Mouse (Mus musculus): ENCODE measurements around the gene Slc44a3. TPM values are rescaled to one million over a fixed set of nuclear protein-coding genes. Genes with fewer than 3 reads are reported as not detected.

Gene Slc44a3
- polyA plus RNA-seq, 1 experiment from 2014 or later: 0.65 TPM

GRCm38 (mm10) chr3:121474738-121475137, 57.5 kb downstream of the Slc44a3 start:
- Histone ChIP-seq H3K9ac (replicated peaks) (no peak overlapping the region), H3K4me1 (replicated peaks) (peaks cover 3% of the 10 kb centered on the region; the same call in 1 of the 2 replicates), H3K36me3 (no peaks in the 10 kb centered on the region), H3K27me3 (no peaks in the 10 kb centered on the region), H3K9me3 (no peaks in the 10 kb centered on the region), H3K4me3 (replicated peaks) (no peak overlapping the region), H3K27ac (no peak overlapping the region), H3K4me2 (no peak overlapping the region)
- no peak for ATAC-seq (ENCODE audit: insufficient number of reproducible peaks, insufficient read depth, low FRiP score, low TSS enrichment, low read depth)
- 82% methylated on average over 3 of the region's 3 CpGs for WGBS

DNA sequence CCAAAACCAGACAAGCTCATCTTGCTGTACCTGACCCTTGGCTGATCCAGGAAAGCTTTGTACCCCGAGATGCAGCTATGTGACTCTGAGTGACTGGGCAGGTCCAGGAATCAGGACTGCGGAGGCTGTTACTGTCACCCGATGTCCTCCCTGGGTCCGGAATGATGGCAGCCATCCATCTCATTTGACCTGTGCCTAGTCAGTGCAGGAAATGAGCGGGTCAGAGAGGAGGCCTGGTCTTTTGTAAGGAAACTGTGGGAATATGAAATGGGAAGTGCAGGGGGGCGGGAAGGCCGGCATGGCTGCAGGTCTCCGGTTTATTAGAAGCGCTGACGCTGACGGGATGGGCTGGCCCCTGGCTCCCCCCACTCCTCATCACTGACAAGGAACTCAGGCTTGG, 60.5 kb downstream of the Slc44a3 start:
- H3K4me2 ChIP-seq: no peak overlapping the region
- no peak overlapping the region for H3K27ac ChIP-seq
- peaks cover 19% of the 10 kb centered on the region for H3K4me1 ChIP-seq (replicated peaks)
- H3K36me3 ChIP-seq: no peaks in the 10 kb centered on the region
- ATAC-seq (ENCODE audit: insufficient number of reproducible peaks, insufficient read depth, low FRiP score, low TSS enrichment, low read depth): no peak
- no peaks in the 10 kb centered on the region for H3K27me3 ChIP-seq
- no peak overlapping the region for H3K4me3 ChIP-seq (replicated peaks)
- no peak overlapping the region for H3K9ac ChIP-seq (replicated peaks)
- 61% methylated on average over 11 of the region's 11 CpGs for WGBS
- no peaks in the 10 kb centered on the region for H3K9me3 ChIP-seq

- Histone ChIP-seq H3K27ac (peak overlapping the region; percentile 92), H3K4me1 (replicated peaks) (peaks cover 27% of the 10 kb centered on the region), H3K27me3 (no peaks in the 10 kb centered on the region), H3K4me2 (peak overlapping the region; percentile 44), H3K36me3 (no peaks in the 10 kb centered on the region), H3K9me3 (no peaks in the 10 kb centered on the region), H3K4me3 (replicated peaks) (no peak overlapping the region), H3K9ac (replicated peaks) (0 out of 2 replicates have a peak overlapping the region, but pooled peaks have one; percentile 27)
- ATAC-seq (ENCODE audit: insufficient number of reproducible peaks, insufficient read depth, low FRiP score, low TSS enrichment, low read depth): peak; percentile 84
- 2% methylated on average over 13 of the region's 13 CpGs for WGBS
Observed at GRCm38 (mm10) chr3:121469185-121469975, 62.8 kb downstream of the Slc44a3 start.

DNA sequence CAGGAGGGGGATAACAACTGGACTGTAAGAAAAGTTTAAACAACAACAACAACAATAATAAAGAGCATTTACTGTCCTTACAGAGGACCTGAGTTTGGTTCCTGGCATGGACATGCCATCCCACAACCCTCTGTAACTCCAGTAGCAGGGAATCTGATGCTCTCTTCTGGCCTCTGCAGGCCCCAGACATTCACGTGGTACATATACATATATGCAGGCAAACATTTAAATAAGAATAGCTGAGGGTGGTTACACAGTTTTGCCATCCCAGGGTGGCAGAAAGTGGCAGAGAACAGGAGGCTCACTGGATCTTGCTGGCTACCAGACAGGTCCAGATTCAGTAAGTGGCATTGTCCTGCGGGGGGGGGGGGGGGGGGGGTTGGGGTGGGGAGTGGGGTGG, 64.1 kb downstream of the Slc44a3 start:
- Histone ChIP-seq H3K4me1 (replicated peaks) (peaks cover 27% of the 10 kb centered on the region), H3K9me3 (no peaks in the 10 kb centered on the region), H3K4me2 (no peak overlapping the region), H3K9ac (replicated peaks) (no peak overlapping the region), H3K4me3 (replicated peaks) (no peak overlapping the region), H3K36me3 (no peaks in the 10 kb centered on the region), H3K27me3 (no peaks in the 10 kb centered on the region), H3K27ac (peak overlapping the region; percentile 92; the same call in 1 of the 2 replicates)
- 22% methylated on average over 1 of the region's 2 CpGs for WGBS
- ATAC-seq (ENCODE audit: insufficient number of reproducible peaks, insufficient read depth, low FRiP score, low TSS enrichment, low read depth): no peak

GRCm38 (mm10) chr3:121467094-121467552, 65.1 kb downstream of the Slc44a3 start:
- no peak for ATAC-seq (ENCODE audit: insufficient number of reproducible peaks, insufficient read depth, low FRiP score, low TSS enrichment, low read depth)
- Histone ChIP-seq H3K27me3 (no peaks in the 10 kb centered on the region), H3K4me2 (no peak overlapping the region), H3K4me1 (replicated peaks) (peaks cover 32% of the 10 kb centered on the region), H3K27ac (no peak overlapping the region), H3K9ac (replicated peaks) (no peak overlapping the region), H3K9me3 (no peaks in the 10 kb centered on the region), H3K4me3 (replicated peaks) (no peak overlapping the region), H3K36me3 (no peaks in the 10 kb centered on the region)
- 77% methylated on average over 10 of the region's 10 CpGs for WGBS

DNA sequence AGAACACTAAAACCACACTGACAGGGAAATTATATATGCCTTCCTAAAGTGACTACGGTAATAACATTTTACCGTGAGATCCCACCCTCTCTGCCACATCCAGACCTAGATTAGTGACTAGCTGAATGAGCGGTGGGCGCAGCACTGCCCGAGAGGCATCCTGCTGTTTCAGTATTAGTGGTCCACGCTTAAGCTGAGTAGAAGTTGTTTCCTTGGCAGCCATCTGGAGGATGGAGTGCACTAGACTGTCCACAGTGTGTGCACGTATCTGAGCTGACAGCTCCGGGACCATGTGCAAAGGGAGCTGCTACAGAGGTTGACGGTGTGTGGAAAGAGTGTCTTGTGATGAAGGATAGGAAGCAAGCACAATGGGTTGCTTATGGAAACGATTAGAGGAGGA, 66.4 kb downstream of the Slc44a3 start:
- no peak for ATAC-seq (ENCODE audit: insufficient number of reproducible peaks, insufficient read depth, low FRiP score, low TSS enrichment, low read depth)
- Histone ChIP-seq H3K4me3 (replicated peaks) (no peak overlapping the region), H3K4me2 (no peak overlapping the region), H3K36me3 (peaks cover 10% of the 10 kb centered on the region), H3K9ac (replicated peaks) (no peak overlapping the region), H3K27ac (no peak overlapping the region), H3K4me1 (replicated peaks) (peaks cover 32% of the 10 kb centered on the region), H3K9me3 (no peaks in the 10 kb centered on the region), H3K27me3 (no peaks in the 10 kb centered on the region)
- WGBS: 65% methylated on average over 10 of the region's 10 CpGs

DNA sequence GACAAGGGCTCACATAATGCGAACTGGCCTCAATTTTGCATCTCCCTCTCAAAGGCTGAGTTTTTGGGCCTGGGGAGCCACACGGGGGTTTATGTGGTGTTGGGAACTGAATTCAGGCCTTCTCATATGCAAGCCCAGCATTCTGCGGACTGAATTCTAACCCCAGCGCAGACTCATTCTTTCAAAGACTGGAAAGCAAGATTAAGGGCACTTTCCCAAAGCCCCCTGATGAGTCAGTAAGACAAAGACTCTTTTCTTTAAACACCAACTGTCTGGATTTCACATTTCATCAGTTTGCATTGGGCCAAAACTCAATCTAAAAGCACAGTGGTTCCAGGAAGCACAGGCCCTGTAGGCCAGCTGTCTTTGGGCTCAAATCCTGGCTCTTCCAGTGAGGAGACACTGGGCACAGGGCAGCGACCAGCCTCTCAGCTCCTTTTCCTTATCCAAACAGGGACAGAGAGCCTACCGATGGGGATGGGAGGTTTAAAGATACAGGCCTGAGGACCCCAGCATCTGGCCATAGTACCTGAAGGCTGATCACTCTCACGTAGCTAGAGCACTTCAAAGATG, 67.4 kb downstream of the Slc44a3 start:
- H3K36me3 ChIP-seq: peaks cover 20% of the 10 kb centered on the region
- H3K9ac ChIP-seq (replicated peaks): no peak overlapping the region
- peak overlapping the region; percentile 62 for H3K27ac ChIP-seq
- no peak for ATAC-seq (ENCODE audit: insufficient number of reproducible peaks, insufficient read depth, low FRiP score, low TSS enrichment, low read depth)
- H3K4me1 ChIP-seq (replicated peaks): peaks cover 30% of the 10 kb centered on the region
- 75% methylated on average over 7 of the region's 7 CpGs for WGBS
- no peak overlapping the region for H3K4me2 ChIP-seq
- H3K27me3 ChIP-seq: no peaks in the 10 kb centered on the region
- H3K4me3 ChIP-seq (replicated peaks): no peak overlapping the region
- H3K9me3 ChIP-seq: no peaks in the 10 kb centered on the region

DNA sequence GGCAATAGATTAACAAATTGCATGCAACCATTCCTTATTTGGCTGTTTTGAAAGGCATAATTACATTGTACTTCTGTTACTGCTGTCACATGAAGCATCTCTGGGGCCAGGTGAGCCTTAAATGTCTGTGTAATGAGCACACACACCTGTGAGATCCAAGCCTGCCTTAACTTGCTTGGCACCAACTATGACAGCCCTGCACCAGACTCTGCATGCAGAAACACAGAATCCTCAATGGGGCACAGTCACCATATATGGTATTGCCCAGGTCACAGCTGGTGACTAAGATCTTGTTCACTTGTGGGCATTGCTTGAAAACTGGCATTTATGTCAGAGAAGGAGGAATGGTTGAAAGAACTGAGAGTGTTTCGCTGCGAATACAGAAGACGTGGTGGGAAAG, 69.4 kb downstream of the Slc44a3 start:
- peaks cover 39% of the 10 kb centered on the region for H3K36me3 ChIP-seq
- H3K27me3 ChIP-seq: no peaks in the 10 kb centered on the region
- no peak overlapping the region for H3K27ac ChIP-seq
- no peaks in the 10 kb centered on the region for H3K9me3 ChIP-seq
- no peak overlapping the region for H3K4me3 ChIP-seq (replicated peaks)
- ATAC-seq (ENCODE audit: insufficient number of reproducible peaks, insufficient read depth, low FRiP score, low TSS enrichment, low read depth): no peak
- no peak overlapping the region for H3K9ac ChIP-seq (replicated peaks)
- H3K4me2 ChIP-seq: no peak overlapping the region
- WGBS: 79% methylated on average over 3 of the region's 3 CpGs
- peaks cover 13% of the 10 kb centered on the region for H3K4me1 ChIP-seq (replicated peaks)

- no peak overlapping the region for H3K9ac ChIP-seq (replicated peaks)
- ATAC-seq (ENCODE audit: insufficient number of reproducible peaks, insufficient read depth, low FRiP score, low TSS enrichment, low read depth): no peak
- H3K4me1 ChIP-seq (replicated peaks): peaks cover 13% of the 10 kb centered on the region
- no peaks in the 10 kb centered on the region for H3K9me3 ChIP-seq
- WGBS: 93% methylated on average over 13 of the region's 13 CpGs
- no peaks in the 10 kb centered on the region for H3K27me3 ChIP-seq
- no peak overlapping the region for H3K4me2 ChIP-seq
- peaks cover 52% of the 10 kb centered on the region for H3K36me3 ChIP-seq
- no peak overlapping the region for H3K4me3 ChIP-seq (replicated peaks)
- no peak overlapping the region for H3K27ac ChIP-seq
Observed at GRCm38 (mm10) chr3:121461477-121461876, 70.7 kb downstream of the Slc44a3 start.

DNA sequence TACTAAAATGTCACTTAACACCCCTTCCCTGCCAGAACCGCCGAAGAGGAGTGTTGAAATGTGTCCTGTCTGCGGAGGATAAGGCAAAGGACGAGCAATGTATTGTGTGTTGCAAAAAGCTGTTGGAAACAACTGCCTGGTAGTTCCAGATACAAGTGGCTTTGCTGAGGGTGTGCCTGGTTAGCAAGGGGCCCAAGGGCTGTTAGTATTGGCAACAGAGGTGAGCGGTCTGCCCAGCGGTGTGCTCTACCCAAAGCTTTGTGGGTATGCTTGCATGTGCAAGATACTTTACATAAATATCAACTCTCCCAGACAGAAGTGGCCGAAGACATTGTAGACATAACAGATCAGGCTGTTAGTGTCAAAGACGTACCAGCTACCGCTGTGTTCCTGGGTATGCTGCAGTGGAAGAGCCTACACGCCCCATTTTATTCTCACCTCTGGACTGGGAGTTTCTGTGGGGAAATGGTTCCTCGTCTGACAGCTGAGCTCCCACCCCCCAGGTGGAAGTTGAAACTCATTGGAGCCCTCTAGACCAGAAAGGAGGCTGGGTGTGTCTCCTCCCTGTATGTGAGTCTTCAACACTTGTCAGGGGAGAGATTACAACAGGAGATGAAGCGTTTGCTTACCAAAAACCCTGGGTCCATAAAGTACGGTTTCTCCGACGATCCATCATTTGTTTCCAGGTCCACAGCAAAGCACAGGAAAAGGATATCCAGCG, 71.6 kb downstream of the Slc44a3 start:
- H3K27ac ChIP-seq: peak overlapping the region; percentile 29; the same call in 1 of the 2 replicates
- H3K4me3 ChIP-seq (replicated peaks): no peak overlapping the region
- WGBS: 88% methylated on average over 16 of the region's 16 CpGs
- H3K9me3 ChIP-seq: no peaks in the 10 kb centered on the region
- no peaks in the 10 kb centered on the region for H3K27me3 ChIP-seq
- no peak overlapping the region for H3K4me2 ChIP-seq
- H3K9ac ChIP-seq (replicated peaks): no peak overlapping the region
- ATAC-seq (ENCODE audit: insufficient number of reproducible peaks, insufficient read depth, low FRiP score, low TSS enrichment, low read depth): no peak
- peaks cover 8% of the 10 kb centered on the region for H3K4me1 ChIP-seq (replicated peaks)
- H3K36me3 ChIP-seq: peaks cover 60% of the 10 kb centered on the region

All from limb, embryonic 12.5 days (tissue).